Mouse (Mus musculus): ENCODE measurements around the gene Klhl25. TPM values are rescaled to one million over a fixed set of nuclear protein-coding genes. Genes with fewer than 3 reads are reported as not detected.
A peak's percentile ranks its signal among the peaks of the same experiment; 100 is the strongest.
"Not testable (repeated sequence)": the region's sequence is repeated elsewhere in the genome, so short reads cannot be mapped to it uniquely, and the experiment has no call there.

The Klhl25 gene
- polyA plus RNA-seq, 1 experiment from 2014 or later = 9.1 TPM

- not testable (repeated sequence) for H3K36me3 ChIP-seq (ENCODE audit: control insufficient read depth, insufficient read depth); H3K4me3 ChIP-seq (ENCODE audit: low read length); H3K9me3 ChIP-seq (replicated peaks; ENCODE audit: control insufficient read depth, low read length); H3K27ac ChIP-seq (ENCODE audit: low read length); ATAC-seq (replicated peaks; ENCODE audit: extremely low read depth, insufficient read depth, low FRiP score); H3K4me1 ChIP-seq (ENCODE audit: control insufficient read depth, insufficient read depth, low read length); H3K9ac ChIP-seq (ENCODE audit: low read length); H3K27me3 ChIP-seq (ENCODE audit: control insufficient read depth, insufficient read depth, low read length); H3K4me2 ChIP-seq (ENCODE audit: low read depth, low read length)
- 70% methylated on average over 2 of the region's 2 CpGs for WGBS
These were observed 31.3 kb downstream of the Klhl25 start for GRCm38 (mm10) chr7:75879436-75879835.

DNA sequence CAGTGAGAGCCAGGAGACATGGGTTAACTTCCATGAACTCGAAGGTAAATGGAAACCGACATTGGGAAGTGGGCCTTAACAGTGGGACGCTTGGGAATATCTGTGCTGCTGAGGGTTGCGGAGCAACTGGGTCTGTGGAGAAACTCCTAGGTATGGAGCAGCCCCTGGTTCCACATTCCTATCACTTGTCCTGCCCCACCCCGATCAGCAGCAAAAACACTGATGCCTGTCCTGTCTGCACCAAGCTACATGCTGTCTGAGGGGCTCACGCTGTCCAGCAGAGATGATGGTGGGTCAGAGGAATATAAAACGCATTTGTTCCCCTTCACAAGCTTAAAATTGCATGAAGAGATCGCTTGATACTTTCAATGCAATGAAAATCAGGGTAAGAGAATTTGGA is 32.1 kb downstream of the Klhl25 start:
- WGBS = 60% methylated on average over 8 of the region's 8 CpGs
- no peak overlapping the region for H3K27ac ChIP-seq (ENCODE audit: low read length)
- H3K4me1 ChIP-seq (ENCODE audit: control insufficient read depth, insufficient read depth, low read length) = peaks cover 3% of the 10 kb centered on the region; the same call in 1 of the 2 replicates
- no peak overlapping the region for H3K4me3 ChIP-seq (ENCODE audit: low read length)
- H3K36me3 ChIP-seq (ENCODE audit: control insufficient read depth, insufficient read depth) = no peaks in the 10 kb centered on the region
- H3K4me2 ChIP-seq (ENCODE audit: low read depth, low read length) = no peak overlapping the region
- H3K9me3 ChIP-seq (replicated peaks; ENCODE audit: control insufficient read depth, low read length) = no peaks in the 10 kb centered on the region
- ATAC-seq (replicated peaks; ENCODE audit: extremely low read depth, insufficient read depth, low FRiP score) = no peak; the same call in 1 of the 2 replicates
- no peak overlapping the region for H3K9ac ChIP-seq (ENCODE audit: low read length)
- no peaks in the 10 kb centered on the region for H3K27me3 ChIP-seq (ENCODE audit: control insufficient read depth, insufficient read depth, low read length)

DNA sequence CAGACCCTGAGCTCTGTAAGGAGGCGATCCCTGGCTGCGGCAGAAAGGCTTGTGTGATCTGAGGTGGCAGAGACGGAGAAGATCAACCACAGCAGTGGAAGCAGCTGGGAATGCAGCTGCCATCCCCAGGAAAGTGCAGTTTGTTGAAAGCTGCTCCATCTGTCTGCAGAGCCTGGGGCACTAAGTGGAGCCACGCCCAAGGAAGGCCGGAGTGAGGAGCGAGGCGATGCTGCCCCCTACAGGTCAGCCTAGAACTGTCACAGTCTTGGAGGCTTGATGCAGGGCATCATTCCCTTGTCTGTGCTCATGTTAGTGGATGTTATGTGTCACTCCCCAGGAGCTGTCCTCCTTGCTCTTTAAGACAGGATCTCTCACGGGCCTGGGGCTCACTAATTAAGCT is 32.5 kb downstream of the Klhl25 start:
- Histone ChIP-seq H3K27me3 (ENCODE audit: control insufficient read depth, insufficient read depth, low read length) (no peaks in the 10 kb centered on the region), H3K27ac (ENCODE audit: low read length) (no peak overlapping the region), H3K4me1 (ENCODE audit: control insufficient read depth, insufficient read depth, low read length) (peaks cover 3% of the 10 kb centered on the region; the same call in 1 of the 2 replicates), H3K36me3 (ENCODE audit: control insufficient read depth, insufficient read depth) (no peaks in the 10 kb centered on the region), H3K4me3 (ENCODE audit: low read length) (no peak overlapping the region), H3K9ac (ENCODE audit: low read length) (no peak overlapping the region), H3K4me2 (ENCODE audit: low read depth, low read length) (no peak overlapping the region), H3K9me3 (replicated peaks; ENCODE audit: control insufficient read depth, low read length) (no peaks in the 10 kb centered on the region)
- ATAC-seq (replicated peaks; ENCODE audit: extremely low read depth, insufficient read depth, low FRiP score) = peak; percentile 91
- 3% methylated on average over 8 of the region's 8 CpGs for WGBS

GRCm38 (mm10) chr7:75881376-75881775 is 33.3 kb downstream of the Klhl25 start:
- WGBS = 41% methylated on average over 6 of the region's 6 CpGs
- H3K9me3 ChIP-seq (replicated peaks; ENCODE audit: control insufficient read depth, low read length) = no peaks in the 10 kb centered on the region

GRCm38 (mm10) chr7:75881791-75882190 is 33.7 kb downstream of the Klhl25 start:
- H3K27me3 ChIP-seq (ENCODE audit: control insufficient read depth, insufficient read depth, low read length) = no peaks in the 10 kb centered on the region
- ATAC-seq (replicated peaks; ENCODE audit: extremely low read depth, insufficient read depth, low FRiP score) = no peak
- WGBS = 58% methylated on average over 3 of the region's 3 CpGs
- H3K9me3 ChIP-seq (replicated peaks; ENCODE audit: control insufficient read depth, low read length) = no peaks in the 10 kb centered on the region
- H3K4me3 ChIP-seq (ENCODE audit: low read length) = no peak overlapping the region
- H3K4me1 ChIP-seq (ENCODE audit: control insufficient read depth, insufficient read depth, low read length) = peaks cover 3% of the 10 kb centered on the region; the same call in 1 of the 2 replicates
- no peaks in the 10 kb centered on the region for H3K36me3 ChIP-seq (ENCODE audit: control insufficient read depth, insufficient read depth)
- H3K4me2 ChIP-seq (ENCODE audit: low read depth, low read length) = no peak overlapping the region
- no peak overlapping the region for H3K9ac ChIP-seq (ENCODE audit: low read length)
- H3K27ac ChIP-seq (ENCODE audit: low read length) = no peak overlapping the region

More at GRCm38 (mm10) chr7:75881376-75881775, 33.3 kb downstream of the Klhl25 start:
- H3K36me3 ChIP-seq (ENCODE audit: control insufficient read depth, insufficient read depth) = no peaks in the 10 kb centered on the region
- no peak overlapping the region for H3K4me3 ChIP-seq (ENCODE audit: low read length)
- peaks cover 3% of the 10 kb centered on the region; the same call in 1 of the 2 replicates for H3K4me1 ChIP-seq (ENCODE audit: control insufficient read depth, insufficient read depth, low read length)
- no peak overlapping the region for H3K27ac ChIP-seq (ENCODE audit: low read length)
- no peak for ATAC-seq (replicated peaks; ENCODE audit: extremely low read depth, insufficient read depth, low FRiP score)
- H3K9ac ChIP-seq (ENCODE audit: low read length) = no peak overlapping the region
- no peaks in the 10 kb centered on the region for H3K27me3 ChIP-seq (ENCODE audit: control insufficient read depth, insufficient read depth, low read length)
- no peak overlapping the region for H3K4me2 ChIP-seq (ENCODE audit: low read depth, low read length)

- no peak overlapping the region for H3K9ac ChIP-seq (ENCODE audit: low read length)
- no peak overlapping the region for H3K27ac ChIP-seq (ENCODE audit: low read length)
- ATAC-seq (replicated peaks; ENCODE audit: extremely low read depth, insufficient read depth, low FRiP score) = no peak
- no peaks in the 10 kb centered on the region for H3K4me1 ChIP-seq (ENCODE audit: control insufficient read depth, insufficient read depth, low read length)
- WGBS = 78% methylated on average over 4 of the region's 4 CpGs
- H3K4me2 ChIP-seq (ENCODE audit: low read depth, low read length) = no peak overlapping the region
- no peaks in the 10 kb centered on the region for H3K27me3 ChIP-seq (ENCODE audit: control insufficient read depth, insufficient read depth, low read length)
- H3K4me3 ChIP-seq (ENCODE audit: low read length) = no peak overlapping the region
- H3K9me3 ChIP-seq (replicated peaks; ENCODE audit: control insufficient read depth, low read length) = no peaks in the 10 kb centered on the region
- no peaks in the 10 kb centered on the region for H3K36me3 ChIP-seq (ENCODE audit: control insufficient read depth, insufficient read depth)
These were observed 43.4 kb downstream of the Klhl25 start for GRCm38 (mm10) chr7:75891466-75891865.

DNA sequence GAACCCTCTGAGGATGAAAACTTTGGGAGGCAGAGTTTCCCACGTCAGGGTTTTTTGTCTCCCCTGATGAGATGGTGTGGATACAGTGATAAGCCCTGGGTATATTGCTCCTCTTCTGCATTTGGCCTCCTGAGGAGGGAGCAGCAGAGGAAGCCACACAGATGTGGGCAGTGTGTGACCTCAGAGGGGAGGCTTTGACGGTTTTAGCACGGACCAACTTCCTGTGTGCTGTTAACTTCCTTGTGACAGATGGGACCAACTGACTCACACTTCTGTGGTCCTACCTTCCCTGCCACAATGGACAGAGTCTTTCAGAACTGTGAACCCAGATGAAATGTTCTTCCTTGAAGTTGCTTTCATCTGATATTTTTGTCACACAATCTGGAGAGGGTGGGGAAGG is 44.6 kb downstream of the Klhl25 start:
- no peaks in the 10 kb centered on the region for H3K27me3 ChIP-seq (ENCODE audit: control insufficient read depth, insufficient read depth, low read length)
- no peak overlapping the region for H3K9ac ChIP-seq (ENCODE audit: low read length)
- H3K27ac ChIP-seq (ENCODE audit: low read length) = no peak overlapping the region
- no peak overlapping the region for H3K4me2 ChIP-seq (ENCODE audit: low read depth, low read length)
- WGBS = 48% methylated on average over 3 of the region's 3 CpGs
- H3K9me3 ChIP-seq (replicated peaks; ENCODE audit: control insufficient read depth, low read length) = no peaks in the 10 kb centered on the region
- no peak for ATAC-seq (replicated peaks; ENCODE audit: extremely low read depth, insufficient read depth, low FRiP score)
- no peaks in the 10 kb centered on the region for H3K4me1 ChIP-seq (ENCODE audit: control insufficient read depth, insufficient read depth, low read length)
- no peaks in the 10 kb centered on the region for H3K36me3 ChIP-seq (ENCODE audit: control insufficient read depth, insufficient read depth)
- no peak overlapping the region for H3K4me3 ChIP-seq (ENCODE audit: low read length)

- no peak overlapping the region for H3K4me3 ChIP-seq (ENCODE audit: low read length)
- H3K36me3 ChIP-seq (ENCODE audit: control insufficient read depth, insufficient read depth) = no peaks in the 10 kb centered on the region
- no peak overlapping the region for H3K27ac ChIP-seq (ENCODE audit: low read length)
- no peak overlapping the region for H3K4me2 ChIP-seq (ENCODE audit: low read depth, low read length)
- no peak overlapping the region for H3K9ac ChIP-seq (ENCODE audit: low read length)
- 74% methylated on average over 8 of the region's 8 CpGs for WGBS
- no peaks in the 10 kb centered on the region for H3K27me3 ChIP-seq (ENCODE audit: control insufficient read depth, insufficient read depth, low read length)
- no peak for ATAC-seq (replicated peaks; ENCODE audit: extremely low read depth, insufficient read depth, low FRiP score)
- no peaks in the 10 kb centered on the region for H3K4me1 ChIP-seq (ENCODE audit: control insufficient read depth, insufficient read depth, low read length)
- no peaks in the 10 kb centered on the region for H3K9me3 ChIP-seq (replicated peaks; ENCODE audit: control insufficient read depth, low read length)
These were observed 45.6 kb downstream of the Klhl25 start for GRCm38 (mm10) chr7:75893709-75894108.

- Histone ChIP-seq H3K27me3 (ENCODE audit: control insufficient read depth, insufficient read depth, low read length) (no peaks in the 10 kb centered on the region), H3K36me3 (ENCODE audit: control insufficient read depth, insufficient read depth) (no peaks in the 10 kb centered on the region), H3K27ac (ENCODE audit: low read length) (no peak overlapping the region), H3K4me3 (ENCODE audit: low read length) (no peak overlapping the region), H3K4me2 (ENCODE audit: low read depth, low read length) (no peak overlapping the region), H3K4me1 (ENCODE audit: control insufficient read depth, insufficient read depth, low read length) (0 out of 2 replicates have a peak, but pooled peaks cover 5% of the 10 kb centered on the region), H3K9ac (ENCODE audit: low read length) (no peak overlapping the region), H3K9me3 (replicated peaks; ENCODE audit: control insufficient read depth, low read length) (no peaks in the 10 kb centered on the region)
- no peak for ATAC-seq (replicated peaks; ENCODE audit: extremely low read depth, insufficient read depth, low FRiP score)
- WGBS = 80% methylated on average over 5 of the region's 5 CpGs
These were observed 48.9 kb downstream of the Klhl25 start for GRCm38 (mm10) chr7:75897041-75897440.
